Mouse (Mus musculus): ENCODE measurements at regions not wholly inside any gene's neighbourhood (a gene's known extent, or its start where the extent isn't known, plus 50 kb on each side); places are given as distances from the start of the nearest gene placed in this dataset.

GRCm38 (mm10) chr5:101163624-101164213, 318.2 kb downstream of the Gpat3 start:
- DNase-seq (ENCODE audit: extremely low spot score, low read depth, low spot score), result no peak

DNA sequence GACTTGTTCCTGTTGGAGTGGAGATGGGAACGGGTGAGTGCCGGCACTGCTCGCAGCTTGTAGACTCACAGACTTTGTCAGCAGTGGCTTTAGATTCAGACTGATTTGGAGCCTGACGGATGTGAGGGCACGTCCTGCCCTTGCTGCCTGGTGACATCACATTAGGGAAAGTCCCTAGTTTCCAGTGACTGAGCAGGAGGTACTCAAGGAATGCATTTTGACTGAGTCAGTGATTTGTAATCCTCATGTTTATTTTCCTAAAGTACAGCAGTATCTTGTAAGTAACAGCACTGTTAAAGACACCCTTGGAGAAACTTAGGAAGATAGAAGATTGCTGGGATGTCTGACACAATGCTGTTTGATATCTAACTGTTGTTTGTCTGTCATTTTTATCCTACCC, 317.6 kb downstream of the Gpat3 start:
- DNase-seq (ENCODE audit: extremely low spot score, low read depth, low spot score), result no peak

DNA sequence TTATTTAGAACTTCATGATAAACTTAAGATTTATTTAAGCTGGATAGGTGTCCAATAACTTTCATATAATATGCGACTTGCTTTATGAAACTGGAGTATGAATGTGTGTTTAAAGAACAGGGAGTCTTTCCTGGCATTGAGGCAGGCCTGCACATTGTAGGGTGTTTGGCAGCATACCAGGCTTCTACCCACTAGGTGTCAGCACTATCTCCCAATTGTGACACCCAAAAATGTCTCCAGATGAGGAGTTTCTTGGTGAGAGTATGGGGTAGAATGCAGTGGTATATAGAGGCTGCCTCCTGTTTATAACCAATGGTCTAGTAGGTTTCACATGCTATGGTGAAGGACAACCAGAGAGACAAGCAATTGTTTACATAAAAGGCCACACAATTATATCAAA, 311.9 kb downstream of the Gpat3 start:
- no peak for DNase-seq (ENCODE audit: extremely low spot score, low read depth, low spot score)

DNA sequence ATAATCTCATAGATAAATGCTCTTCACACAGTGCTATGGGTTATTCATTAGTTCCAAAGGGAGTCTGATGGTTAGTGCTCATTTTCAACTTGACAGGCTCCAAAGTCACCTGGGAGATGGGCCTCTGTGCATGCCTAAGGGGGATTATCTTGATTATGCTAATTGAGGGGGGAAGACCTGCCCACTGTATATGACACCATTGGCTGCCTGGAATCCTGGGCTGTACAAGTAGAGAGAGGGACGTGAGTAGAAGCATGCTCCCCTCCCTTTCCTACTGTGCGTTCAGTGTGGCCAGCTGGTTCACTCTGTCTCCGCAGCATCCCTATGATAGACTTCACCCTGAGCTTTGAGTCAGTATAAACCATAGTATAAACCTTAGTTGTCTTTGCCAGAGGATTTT, 300.8 kb downstream of the Gpat3 start:
- DNase-seq (ENCODE audit: extremely low spot score, low read depth, low spot score), result no peak

DNA sequence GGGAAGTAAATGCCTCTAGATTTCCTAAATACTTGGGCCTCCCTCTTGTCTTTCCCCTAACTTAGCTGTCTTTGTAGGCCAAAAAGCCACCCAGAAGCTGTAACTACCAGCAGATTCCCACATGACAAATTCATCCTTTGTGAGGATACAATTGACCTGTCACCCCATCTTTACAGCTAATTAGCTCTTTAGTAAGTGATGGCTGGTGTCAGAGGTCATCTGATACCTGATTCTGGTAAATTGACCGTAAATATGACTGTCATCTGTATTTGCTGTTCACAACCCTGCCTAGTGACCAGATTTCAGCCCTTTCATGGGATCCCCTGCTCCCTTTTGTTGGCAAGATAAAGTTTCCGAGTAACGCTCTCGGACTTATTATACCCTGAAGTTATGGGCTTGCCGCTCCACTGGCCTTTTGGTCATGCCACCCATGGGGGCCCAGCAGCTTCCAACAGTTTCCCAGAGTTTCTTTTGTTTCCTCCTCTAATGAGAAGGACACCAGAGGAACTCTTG, 279.5 kb downstream of the Gpat3 start:
- no peak for DNase-seq (ENCODE audit: extremely low spot score, low read depth, low spot score)

DNA sequence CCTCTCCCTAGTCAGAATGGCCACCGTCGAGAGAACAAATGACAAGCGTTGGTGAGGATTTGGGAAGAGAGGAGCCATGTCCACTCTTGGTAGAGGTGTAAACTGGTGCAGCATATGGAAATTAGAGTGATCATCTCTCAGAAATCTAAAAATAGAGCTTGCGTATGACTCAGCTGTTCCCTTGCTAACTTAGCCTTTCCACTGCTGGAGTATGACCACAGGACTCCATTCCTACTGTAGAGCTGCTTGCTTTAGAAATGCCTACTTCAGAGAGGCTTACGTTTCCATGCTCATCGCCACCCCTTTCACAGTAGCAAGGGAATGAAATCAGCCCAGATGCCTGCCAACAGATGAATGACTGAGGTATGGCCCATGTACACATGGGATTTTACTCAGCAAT, 277.4 kb downstream of the Gpat3 start:
- DNase-seq (ENCODE audit: extremely low spot score, low read depth, low spot score), result no peak

GRCm38 (mm10) chr5:101120509-101121201, 275.1 kb downstream of the Gpat3 start:
- DNase-seq (ENCODE audit: extremely low spot score, low read depth, low spot score), result no peak

DNA sequence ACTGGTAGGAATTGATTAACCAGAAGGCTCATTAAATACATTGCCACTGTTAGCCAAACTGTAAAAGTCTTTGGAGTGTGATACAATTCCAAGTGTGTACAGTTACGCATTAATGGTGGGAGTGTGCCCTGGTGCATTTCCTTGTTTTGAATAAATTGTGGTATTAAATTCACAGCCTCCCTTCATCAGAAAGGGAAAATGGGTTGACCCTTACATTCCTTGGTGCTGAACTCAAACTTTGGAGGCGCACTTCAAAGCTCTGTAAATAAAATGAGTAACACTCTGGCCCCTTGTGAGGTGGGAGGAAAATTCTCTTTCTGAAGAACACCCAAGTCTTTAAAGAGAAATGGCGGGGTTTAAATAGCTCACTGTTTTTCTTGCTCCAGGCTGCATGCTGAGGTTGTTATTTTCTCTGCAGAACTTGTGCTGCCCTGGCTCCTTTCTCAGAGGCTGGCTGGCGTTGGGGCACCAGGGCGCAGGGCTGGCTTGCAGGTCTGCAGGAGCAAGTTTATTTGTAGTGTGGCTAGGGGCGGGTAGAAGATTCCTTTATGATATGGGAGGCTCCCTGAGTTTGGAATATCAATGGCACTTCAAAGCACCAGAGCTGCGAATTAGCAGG, 266.7 kb downstream of the Gpat3 start:
- no peak for DNase-seq (ENCODE audit: extremely low spot score, low read depth, low spot score)

DNA sequence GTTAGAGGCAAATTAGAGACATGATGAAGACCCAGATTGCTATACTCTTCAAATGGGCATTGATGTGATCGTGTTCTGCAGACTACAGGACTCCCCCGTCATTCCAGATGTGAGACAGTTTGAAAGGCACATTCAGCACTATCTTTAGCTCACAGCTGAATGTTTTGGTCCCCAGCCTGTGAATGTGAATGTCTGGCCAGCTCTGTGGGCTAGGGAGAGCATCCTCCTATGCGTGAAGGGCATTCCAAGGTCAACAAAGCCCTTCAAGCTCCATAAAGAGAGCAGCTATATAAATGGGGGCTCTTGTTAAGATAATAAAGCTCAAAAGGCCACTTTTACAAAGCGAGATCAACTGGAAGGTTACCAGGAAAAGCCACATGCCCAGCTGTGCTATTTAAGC, 266.1 kb downstream of the Gpat3 start:
- no peak for DNase-seq (ENCODE audit: extremely low spot score, low read depth, low spot score)

DNA sequence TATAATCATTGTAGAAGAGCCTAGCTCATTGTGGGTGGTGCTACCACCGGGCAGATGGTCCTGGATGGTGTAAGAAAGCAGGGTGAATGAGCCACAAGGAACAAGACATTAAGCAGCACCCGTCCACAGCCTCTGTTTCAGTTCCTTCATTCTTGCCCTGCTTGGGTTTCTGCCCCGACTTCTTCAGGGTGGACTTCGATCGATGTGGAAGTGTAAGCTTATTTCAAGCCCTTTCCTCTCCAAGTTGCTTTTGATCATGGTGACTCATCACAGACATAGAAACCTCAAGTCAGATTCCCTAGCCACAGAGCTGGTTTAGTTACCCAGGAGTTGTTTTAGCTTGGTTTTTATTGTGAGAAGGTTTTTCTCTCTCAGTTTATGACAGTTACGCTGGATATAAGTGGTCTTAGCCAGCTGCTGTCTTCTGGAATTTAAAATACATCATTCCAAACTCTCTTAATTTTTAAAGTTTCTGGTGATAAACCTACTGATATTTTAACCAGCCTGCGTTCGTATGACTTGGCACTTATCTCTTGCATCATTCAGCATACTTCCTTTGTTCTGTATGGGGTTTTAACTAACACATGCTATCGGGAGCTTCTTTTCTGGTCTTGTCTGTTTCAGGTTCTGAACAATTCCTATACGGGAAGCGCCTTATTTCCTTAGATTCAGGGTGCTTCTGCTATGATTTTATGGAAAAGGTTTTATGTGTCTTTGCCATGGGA, 255.6 kb downstream of the Gpat3 start:
- DNase-seq (ENCODE audit: extremely low spot score, low read depth, low spot score), result no peak

DNA sequence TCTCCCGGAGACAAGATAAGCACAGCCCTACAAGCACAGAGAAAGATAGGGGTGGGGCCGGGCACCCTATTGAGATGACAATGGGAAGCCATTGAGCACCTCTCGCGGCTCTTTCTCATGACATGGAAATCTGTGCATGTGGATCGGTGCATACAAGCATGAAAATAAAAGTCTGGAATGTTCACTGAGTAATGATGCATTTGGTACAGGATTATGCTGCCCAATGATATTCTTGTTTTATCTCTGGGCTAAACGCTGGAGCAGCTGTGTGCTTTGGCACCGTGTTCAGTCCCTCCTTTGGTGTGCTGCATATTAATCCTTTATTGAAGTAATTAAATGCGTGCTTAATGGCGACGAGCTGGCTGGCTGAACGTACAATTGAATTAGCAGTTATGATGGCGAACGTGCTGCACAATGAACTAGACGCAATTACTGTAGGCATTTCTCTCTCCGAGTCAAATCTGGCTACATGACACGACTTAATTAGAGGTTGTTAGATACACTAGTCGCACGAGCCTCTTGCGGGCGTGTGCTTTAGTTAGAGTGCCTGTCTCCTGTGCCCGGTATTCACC, 245.6 kb downstream of the Gpat3 start:
- DNase-seq (ENCODE audit: extremely low spot score, low read depth, low spot score), result no peak

DNA sequence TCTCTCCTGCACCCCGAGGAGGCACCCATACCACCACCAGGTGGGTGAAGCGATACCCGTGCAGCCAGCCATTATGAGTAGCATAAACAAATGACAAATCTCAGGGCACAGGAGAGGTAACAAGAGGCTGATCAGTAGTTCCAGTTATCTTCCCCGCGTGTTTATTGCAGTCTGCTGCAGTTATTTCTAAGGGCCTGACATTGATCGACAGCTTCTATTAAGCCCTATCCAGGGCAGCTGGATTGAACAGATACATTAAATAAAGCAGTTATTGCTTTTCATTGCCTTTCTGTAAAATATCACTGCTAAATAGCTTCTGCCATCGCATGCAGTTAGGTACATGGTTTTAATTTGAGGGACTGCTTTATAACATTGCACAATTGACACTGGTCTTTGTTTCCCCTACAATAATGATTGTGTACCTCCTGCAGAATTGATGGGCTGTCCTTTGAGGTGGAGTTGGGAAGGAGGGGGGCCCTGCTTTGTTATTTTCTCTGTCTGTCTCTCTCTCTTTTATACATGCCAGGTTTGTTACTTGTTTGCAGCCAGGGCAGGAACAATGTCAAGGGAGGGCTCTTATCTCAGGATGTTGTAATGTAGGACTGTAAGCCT, 245.0 kb downstream of the Gpat3 start:
- no peak for DNase-seq (ENCODE audit: extremely low spot score, low read depth, low spot score)

DNA sequence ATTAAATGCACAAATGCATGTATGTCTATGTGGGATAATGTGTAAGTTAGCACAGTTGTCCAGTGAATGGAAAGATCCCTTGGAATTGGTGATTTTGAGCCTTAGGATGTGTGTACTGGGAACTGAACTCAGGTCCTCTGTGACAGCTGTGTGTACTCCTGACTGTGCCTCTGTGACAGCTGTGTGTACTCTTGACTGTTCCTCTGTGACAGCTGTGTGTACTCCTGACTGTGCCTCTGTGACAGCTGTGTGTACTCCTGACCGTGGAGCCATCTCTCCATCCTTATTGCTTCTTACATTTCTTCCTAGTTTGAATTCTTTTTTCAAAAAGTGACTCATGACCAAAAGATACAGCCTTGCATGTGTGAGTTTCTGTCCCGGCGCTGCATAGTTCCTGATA, 239.7 kb downstream of the Gpat3 start:
- DNase-seq (ENCODE audit: extremely low spot score, low read depth, low spot score), result no peak

DNA sequence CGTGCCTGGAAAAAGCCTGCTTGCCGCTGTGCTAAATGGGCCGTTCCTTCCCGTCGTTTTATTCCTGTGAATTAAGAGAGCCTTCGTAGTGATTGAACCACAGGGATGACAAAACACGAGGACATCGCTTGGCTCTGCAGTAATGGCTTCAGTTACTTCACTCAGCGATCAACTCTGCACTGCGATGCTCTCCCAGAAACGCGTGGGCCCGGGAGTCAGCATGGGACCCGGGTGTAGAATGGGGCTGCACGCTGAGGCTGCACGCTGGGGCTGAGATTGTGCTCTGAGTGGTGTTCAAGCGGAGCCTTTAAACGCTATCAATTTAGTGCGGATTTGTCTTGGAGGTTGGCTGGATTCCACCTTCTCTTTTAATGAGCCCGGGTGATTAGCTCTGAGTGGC, 237.1 kb downstream of the Gpat3 start:
- no peak for DNase-seq (ENCODE audit: extremely low spot score, low read depth, low spot score)

- DNase-seq (ENCODE audit: extremely low spot score, low read depth, low spot score), result no peak
Observed at GRCm38 (mm10) chr5:101064308-101064707, 218.8 kb downstream of the Gpat3 start.

DNA sequence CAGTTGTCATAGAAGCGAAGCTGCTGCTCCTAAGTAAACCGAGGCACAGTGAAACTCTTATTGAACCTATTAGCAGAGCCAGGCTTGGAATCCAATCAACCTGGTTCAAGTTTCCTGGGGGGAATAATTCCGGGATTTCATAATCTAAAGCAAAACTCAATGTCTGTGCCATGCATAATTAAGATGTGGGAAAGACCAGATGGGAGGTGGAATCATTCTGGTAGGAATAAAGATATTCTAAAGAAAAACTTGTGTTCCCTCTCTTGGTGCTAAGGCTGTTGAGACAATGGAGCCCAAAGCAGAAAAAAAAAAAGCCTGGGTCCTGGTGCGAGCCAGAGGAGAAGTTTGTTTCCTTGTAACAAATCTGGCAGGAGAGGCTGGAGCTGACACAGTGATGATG, 217.7 kb downstream of the Gpat3 start:
- DNase-seq (ENCODE audit: extremely low spot score, low read depth, low spot score), result no peak

GRCm38 (mm10) chr5:101051591-101051990, 206.1 kb downstream of the Gpat3 start:
- DNase-seq (ENCODE audit: extremely low spot score, low read depth, low spot score), result no peak

DNA sequence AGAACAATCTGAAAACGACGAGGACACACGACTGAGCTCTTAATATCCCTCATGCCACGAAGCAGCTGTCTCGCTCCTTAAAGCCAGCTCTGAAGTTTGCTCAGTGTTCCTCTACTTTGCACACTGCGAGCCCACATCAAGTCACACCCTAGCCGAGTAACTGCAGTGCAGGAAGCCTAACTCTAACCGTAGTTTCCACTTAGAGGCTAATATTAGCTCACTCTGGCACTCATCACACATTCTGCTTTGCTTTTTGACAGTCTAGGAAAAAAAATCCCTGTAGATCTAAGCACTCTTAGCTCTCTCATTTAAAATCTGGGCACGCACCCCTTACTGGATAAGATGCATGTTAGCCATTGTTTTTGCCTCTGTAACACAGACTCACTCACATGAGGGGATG, 195.0 kb downstream of the Gpat3 start:
- no peak for DNase-seq (ENCODE audit: extremely low spot score, low read depth, low spot score)

GRCm38 (mm10) chr5:101032968-101033367, 187.5 kb downstream of the Gpat3 start:
- DNase-seq (ENCODE audit: extremely low spot score, low read depth, low spot score), result no peak

DNA sequence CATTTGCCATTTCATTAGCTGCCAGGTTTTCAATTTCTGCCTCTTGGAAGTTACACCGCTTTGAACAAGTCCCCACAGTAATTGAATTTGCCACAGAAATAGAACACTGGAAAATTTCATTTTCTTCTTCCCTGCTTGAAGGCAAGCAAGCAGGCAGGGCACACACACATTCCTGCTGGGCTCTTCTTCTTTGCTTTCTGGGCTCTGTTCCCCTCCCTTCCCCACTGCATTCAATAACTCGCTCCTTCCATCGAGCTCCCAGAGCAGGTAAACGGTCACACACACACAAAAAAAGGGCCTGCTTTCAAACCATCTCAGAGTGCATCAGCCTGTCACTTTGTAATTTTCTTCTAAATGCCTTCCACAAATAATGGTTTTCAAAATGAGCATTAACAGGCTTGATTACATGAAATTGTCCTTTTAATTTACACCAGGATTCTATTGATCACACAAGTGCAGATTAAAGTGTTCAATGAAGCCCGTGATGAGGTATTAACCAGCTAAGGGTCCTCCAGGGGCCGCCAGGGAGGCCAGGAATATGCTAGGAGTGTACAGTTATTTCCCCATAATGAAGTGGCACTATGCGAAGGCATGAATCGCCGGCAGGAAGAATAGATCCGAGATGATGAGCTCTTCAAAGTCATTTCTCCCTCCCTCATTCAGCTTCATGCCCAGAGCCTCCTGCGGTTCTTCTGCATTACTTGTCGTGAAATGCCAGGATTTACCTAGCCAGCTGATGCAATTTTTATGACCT, 186.8 kb downstream of the Gpat3 start:
- no peak for DNase-seq (ENCODE audit: extremely low spot score, low read depth, low spot score)
